Comparison of ENCODE assay signal across 14 mouse cellular contexts in genomic region chr5:38446316-38446975, GRCm38 (mm10). TPM values are rescaled to one million over a fixed set of nuclear protein-coding genes. Genes with fewer than 3 reads are reported as not detected.
DNase-seq lines count a peak whose midpoint lies in the region; ATAC-seq and TF ChIP-seq lines count a peak whose summit lies in the region.
"Had no signal": no experiment of that assay in that cellular context is flagged by ENCODE, and none has a peak within 500 bp of the region (broad histone marks: within the 10 kb centered on the region; RNA-seq: fewer than 3 reads in every experiment).

No protein-coding gene starts in this region.

- H3K36me3 ChIP-seq in myocyte (ENCODE audit: control insufficient read depth, insufficient read depth): no peaks in the 10 kb centered on the region
- H3K36me3 ChIP-seq in forebrain, embryonic 14.5 days (ENCODE audit: control insufficient read depth, insufficient read depth, low read length): no peaks in the 10 kb centered on the region
- H3K36me3 ChIP-seq in hindbrain, embryonic 16.5 days (ENCODE audit: control insufficient read depth, insufficient read depth, low read length): no peaks in the 10 kb centered on the region
- H3K36me3 ChIP-seq: embryonic facial prominence, embryonic 12.5 days; intestine, embryonic 15.5 days; liver, embryonic 13.5 days; midbrain, embryonic 10.5 days had no signal

- WGBS in forebrain, embryonic 14.5 days: 70% methylated on average over 14 of the region's 14 CpGs
- WGBS in hindbrain, embryonic 16.5 days: 63% methylated on average over 14 of the region's 14 CpGs

- peak overlapping the region; percentile 78 for H3K4me2 ChIP-seq in myocyte (ENCODE audit: low read depth)
- H3K4me2 ChIP-seq in forebrain, embryonic 14.5 days (ENCODE audit: low read length): no peak overlapping the region
- H3K4me2 ChIP-seq in hindbrain, embryonic 16.5 days (ENCODE audit: low read length): no peak overlapping the region
- H3K4me2 ChIP-seq: embryonic facial prominence, embryonic 12.5 days; intestine, embryonic 15.5 days; liver, embryonic 13.5 days had no signal

- no peak for ATAC-seq in forebrain, embryonic 14.5 days
- no peak; the same call in 1 of the 2 replicates for ATAC-seq in hindbrain, embryonic 16.5 days
- ATAC-seq: intestine, embryonic 15.5 days had no signal

- intact Hi-C loops in left cerebral cortex, adult 2 months (cut with DNase I): no loop called here
- intact Hi-C loops in left cerebral cortex, postnatal 10 days (cut with DNase I): no loop called here

- H3K4me3 ChIP-seq in left cerebral cortex, adult 2 months: no peak overlapping the region
- H3K4me3 ChIP-seq in bone marrow macrophage, adult 2 months (ENCODE audit: insufficient read depth, low read length): peak overlapping the region; percentile 14
- H3K4me3 ChIP-seq in myocyte: no peak overlapping the region
- no peak overlapping the region for H3K4me3 ChIP-seq in forebrain, embryonic 14.5 days (ENCODE audit: low read depth, low read length)
- no peak overlapping the region for H3K4me3 ChIP-seq in hindbrain, embryonic 16.5 days (ENCODE audit: low read length)
- H3K4me3 ChIP-seq: embryonic facial prominence, embryonic 12.5 days; heart, adult 2 months; intestine, embryonic 15.5 days; liver, embryonic 13.5 days; midbrain, embryonic 10.5 days had no signal

- peaks cover 22% of the 10 kb centered on the region for H3K4me1 ChIP-seq in bone marrow macrophage, adult 2 months (ENCODE audit: control insufficient read depth, insufficient read depth, low read length)
- H3K4me1 ChIP-seq in forebrain, embryonic 14.5 days (ENCODE audit: control insufficient read depth, insufficient read depth, low read length): no peaks in the 10 kb centered on the region
- H3K4me1 ChIP-seq in hindbrain, embryonic 16.5 days (ENCODE audit: control insufficient read depth, insufficient read depth, low read depth, low read length): no peaks in the 10 kb centered on the region
- H3K4me1 ChIP-seq: embryonic facial prominence, embryonic 12.5 days; intestine, embryonic 15.5 days; liver, embryonic 13.5 days; midbrain, embryonic 10.5 days had no signal

- peak; percentile 3; the same call in 1 of the 2 replicates for TF ChIP-seq CTCF in left cerebral cortex, adult 2 months (IDR thresholded peaks at IDR 0.05)
- no peak for TF ChIP-seq CTCF in bone marrow macrophage, adult 2 months (IDR thresholded peaks at IDR 0.05; ENCODE audit: low read depth, low read length)

- H3K27me3 ChIP-seq in myocyte (ENCODE audit: control insufficient read depth, insufficient read depth, insufficient read length): no peaks in the 10 kb centered on the region
- H3K27me3 ChIP-seq in forebrain, embryonic 14.5 days (replicated peaks; ENCODE audit: control insufficient read depth, insufficient read depth, low read length): no peaks in the 10 kb centered on the region
- no peaks in the 10 kb centered on the region for H3K27me3 ChIP-seq in hindbrain, embryonic 16.5 days (replicated peaks; ENCODE audit: control insufficient read depth, insufficient read depth, low read length)
- H3K27me3 ChIP-seq: embryonic facial prominence, embryonic 12.5 days; intestine, embryonic 15.5 days; liver, embryonic 13.5 days had no signal

- no peak overlapping the region; the same call in 1 of the 2 replicates for H3K27ac ChIP-seq in left cerebral cortex, adult 2 months
- peak overlapping the region; percentile 62 for H3K27ac ChIP-seq in bone marrow macrophage, adult 2 months (ENCODE audit: insufficient read depth, low read depth, low read length)
- H3K27ac ChIP-seq in forebrain, embryonic 14.5 days (ENCODE audit: low read depth, low read length): no peak overlapping the region
- H3K27ac ChIP-seq in hindbrain, embryonic 16.5 days (ENCODE audit: low read depth, low read length): no peak overlapping the region
- H3K27ac ChIP-seq: embryonic facial prominence, embryonic 12.5 days; heart, adult 2 months; intestine, embryonic 15.5 days; liver, embryonic 13.5 days; midbrain, embryonic 10.5 days had no signal

- H3ac ChIP-seq in myocyte (ENCODE audit: control insufficient read depth, insufficient read length): no peak overlapping the region

- H3K9ac ChIP-seq in forebrain, embryonic 14.5 days (ENCODE audit: low read length): no peak overlapping the region
- no peak overlapping the region for H3K9ac ChIP-seq in hindbrain, embryonic 16.5 days (ENCODE audit: low read depth, low read length)
- H3K9ac ChIP-seq: embryonic facial prominence, embryonic 12.5 days; intestine, embryonic 15.5 days; liver, embryonic 13.5 days had no signal

- no peaks in the 10 kb centered on the region for H3K9me3 ChIP-seq in forebrain, embryonic 14.5 days (replicated peaks; ENCODE audit: control insufficient read depth, low read length)
- H3K9me3 ChIP-seq in hindbrain, embryonic 16.5 days (ENCODE audit: control insufficient read depth, low read length): no peaks in the 10 kb centered on the region
- H3K9me3 ChIP-seq: embryonic facial prominence, embryonic 12.5 days; intestine, embryonic 15.5 days; liver, embryonic 13.5 days; midbrain, embryonic 10.5 days had no signal

- no peaks in the 10 kb centered on the region for H3K79me2 ChIP-seq in myocyte (ENCODE audit: control insufficient read depth, insufficient read depth)

- no peak for TF ChIP-seq POLR2A in bone marrow macrophage, adult 2 months (IDR thresholded peaks at IDR 0.05; ENCODE audit: borderline replicate concordance, low read depth, low read length)
- no peak for TF ChIP-seq POLR2A in myocyte (IDR thresholded peaks at IDR 0.05; ENCODE audit: insufficient read length, low read depth)

- DNase-seq in left cerebral cortex, adult 2 months (ENCODE audit: extremely low spot score in 1 of 2, low spot score in 2 of 2): no peak
- DNase-seq in left cerebral cortex, postnatal 10 days (ENCODE audit: extremely low spot score in 1 of 2, low spot score in 2 of 2): no peak
- DNase-seq in NIH3T3 (ENCODE audit: low read depth): peak; percentile 65
- DNase-seq in forebrain, embryonic 14.5 days (ENCODE audit: low spot score): no peak
- DNase-seq: layer of hippocampus, postnatal 36 days; liver, embryonic 13.5 days; thymus, postnatal 36 days had no signal

TF ChIP-seq in myocyte, 11 proteins besides CTCF, POLR2A, EP300 and RAD21:
- TF ChIP-seq MAX (IDR thresholded peaks at IDR 0.05; ENCODE audit: low read depth) (no peak), POLR2AphosphoS2 (IDR thresholded peaks at IDR 0.05; ENCODE audit: insufficient read length, low read depth) (no peak), USF1 (IDR thresholded peaks at IDR 0.05; ENCODE audit: low read depth) (no peak), MYOD1 (IDR thresholded peaks at IDR 0.05; ENCODE audit: control insufficient read depth in 1 of 3, insufficient read length in 2 of 3, low read depth in 2 of 3) (no peak), E2F4 (IDR thresholded peaks at IDR 0.05; ENCODE audit: insufficient read depth) (no peak), TCF12 (IDR thresholded peaks at IDR 0.05; ENCODE audit: insufficient read depth, poor library complexity, severe bottlenecking) (no peak), CEBPB (IDR thresholded peaks at IDR 0.05; ENCODE audit: insufficient read depth, poor library complexity, severe bottlenecking) (no peak), TCF3 (IDR thresholded peaks at IDR 0.05; ENCODE audit: insufficient read length, low read depth) (no peak), SRF (IDR thresholded peaks at IDR 0.05; ENCODE audit: control insufficient read depth, insufficient read length, low read depth) (no peak), MYOG (IDR thresholded peaks at IDR 0.05; ENCODE audit: control insufficient read depth in 1 of 3, insufficient read depth in 1 of 3, insufficient read length in 2 of 3, low read depth in 2 of 3) (no peak), REST (IDR thresholded peaks at IDR 0.05; ENCODE audit: insufficient read depth, insufficient read length) (no peak)

RNA-seq across cellular contexts. Expression of gene Slc2a9, which starts 56.5 kb away (rescaled TPM):
- total RNA-seq in left cerebral cortex, adult 2 months (2021): under 1 TPM; 0.37 to 0.95 TPM
- 1 to 10 TPM; 1.1 to 1.2 TPM for total RNA-seq in left cerebral cortex, postnatal 10 days (2021)
- 15.0 and 17.9 TPM in 2 replicates for polyA plus RNA-seq in bone marrow macrophage, adult 2 months (2012; ENCODE audit: insufficient read depth, insufficient read length, missing spikeins)
- polyA plus RNA-seq in myocyte (2012; fragmentation: generic; extraction: Trizol): 1.1 TPM
- 0.48 and 0.62 TPM in 2 replicates for polyA plus RNA-seq in forebrain, embryonic 14.5 days (2014; fragmentation: Nextera tagmentation; extraction: Ambion mirVana)
- 0.44 and 0.77 TPM in 2 replicates for polyA plus RNA-seq in hindbrain, embryonic 16.5 days (2015; fragmentation: Nextera tagmentation; extraction: Ambion mirVana)
